Mouse (Mus musculus) heart, adult 2 months (tissue): ENCODE measurements around the gene Hemgn. TPM values are rescaled to one million over a fixed set of nuclear protein-coding genes. Genes with fewer than 3 reads are reported as not detected.
A peak's percentile ranks its signal among the peaks of the same experiment; 100 is the strongest.

Experiments
- DNase-seq, 2 experiments: peaks; one replicate each; pipeline ENCODE4 v3.0.0; 2021
- H3K27ac ChIP-seq: fragments of 200-600 bp; 2 replicates; pipeline ENCODE4 v1.8.1; 2022
- H3K27me3 ChIP-seq: fragments of 200-500 bp; 2 replicates; pipeline ENCODE4 v1.6.1; 2012; ENCODE audit warnings: mild to moderate bottlenecking, low read length, inconsistent platforms, mixed read lengths; ENCODE audit not compliant: control insufficient read depth, insufficient read depth
- H3K36me3 ChIP-seq: fragments of 200-500 bp; 2 replicates; pipeline ENCODE4 v1.6.1; 2012; ENCODE audit warnings: low read length, inconsistent platforms; ENCODE audit not compliant: control insufficient read depth, insufficient read depth
- H3K4me1 ChIP-seq: fragments of 200-500 bp; 2 replicates; pipeline ENCODE4 v1.6.1; 2011; ENCODE audit warnings: low read length; ENCODE audit not compliant: control insufficient read depth, insufficient read depth
- H3K4me3 ChIP-seq: fragments of 200-600 bp; 2 replicates; pipeline ENCODE4 v1.8.1; 2022
- H3K79me2 ChIP-seq: fragments of 200-500 bp; replicated peaks from 2 replicates; pipeline ENCODE4 v1.6.1; 2012; ENCODE audit warnings: mild to moderate bottlenecking, inconsistent platforms, low read length, moderate library complexity, mixed read lengths; ENCODE audit not compliant: control insufficient read depth, insufficient read depth
- H3K9ac ChIP-seq: fragments of 200-500 bp; 2 replicates; pipeline ENCODE4 v1.6.1; 2012; ENCODE audit warnings: low read depth, mild to moderate bottlenecking, control low read depth, inconsistent platforms, low read length, mixed read lengths
- CTCF ChIP-seq: fragments of 200-600 bp; IDR thresholded peaks from 2 replicates; pipeline ENCODE4 v1.8.1; 2022; ENCODE audit warnings: antibody characterized with exemption, mild to moderate bottlenecking, moderate library complexity
- EP300 ChIP-seq: fragments of 200-500 bp; IDR thresholded peaks from 2 replicates; pipeline ENCODE4 v1.6.1; 2011; ENCODE audit warnings: low read depth, low read length, control low read depth; ENCODE audit not compliant: insufficient read depth
- POLR2A ChIP-seq: fragments of 200-500 bp; IDR thresholded peaks from 2 replicates; pipeline ENCODE4 v1.6.1; 2011; ENCODE audit warnings: mild to moderate bottlenecking, low read depth, low read length, control low read depth; ENCODE audit not compliant: insufficient read depth
- WGBS: fragments of 180-500 bp; shearing (Covaris S2); methylation state at CpG from one replicate; pipeline ENCODE4 v1.1.7; 2018; 5-methylcytosine and 5-hydroxymethylcytosine counted together
- intact Hi-C: fragments of 180-260 bp; cut with DNase I; formaldehyde crosslinking; loops from one replicate; pipeline ENCODE4 v1.15.1; 2025
- polyA plus RNA-seq: library from polyadenylated mRNA; depleted of rRNA; stranded (reverse); fragments of >200 nt; gene quantifications from 2 replicates; pipeline ENCODE4 v1.2.3, GENCODE M21; 2012
- total RNA-seq, 2 experiments: library from RNA; stranded (reverse); gene quantifications; 2 replicates each; pipeline ENCODE4 v1.2.3; 2021

The Hemgn gene
- total and polyA plus RNA-seq, 3 experiments, result 0.06 to 0.73 (median 0.10) TPM

DNA sequence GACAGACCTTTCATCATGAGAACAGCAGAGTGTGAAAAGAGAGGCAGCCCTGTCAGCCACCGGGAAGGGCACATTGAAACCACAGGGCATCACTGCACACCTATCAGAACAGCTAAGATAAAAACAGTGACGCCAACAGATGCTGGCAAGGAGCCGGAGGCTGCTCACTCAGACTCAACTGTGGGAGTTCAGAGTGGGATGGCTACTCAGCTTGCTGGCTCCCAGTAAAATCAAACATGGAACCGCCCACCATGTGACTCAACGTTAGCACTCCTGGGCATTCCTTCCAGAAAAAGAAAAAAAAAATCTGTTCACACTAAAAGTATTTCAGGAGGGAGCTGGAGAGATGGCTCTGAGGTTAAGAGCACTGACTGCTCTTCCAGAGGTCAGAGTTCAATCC lies 52.0 kb downstream of the Hemgn start:
- TF ChIP-seq EP300 (no peak), CTCF (no peak), POLR2A (no peak)
- peak in 1 of 2 experiments; percentile 17 for DNase-seq
- H3K4me1 ChIP-seq, result no peaks in the 10 kb centered on the region
- H3K4me3 ChIP-seq, result no peak overlapping the region
- H3K27ac ChIP-seq, result no peak overlapping the region
- WGBS, result 46% methylated on average over 5 of the region's 5 CpGs
- H3K27me3 ChIP-seq, result no peaks in the 10 kb centered on the region
- H3K9ac ChIP-seq, result no peak overlapping the region
- no peaks in the 10 kb centered on the region for H3K36me3 ChIP-seq
- intact Hi-C loops, result no loop called here
- H3K79me2 ChIP-seq, result no peaks in the 10 kb centered on the region

DNA sequence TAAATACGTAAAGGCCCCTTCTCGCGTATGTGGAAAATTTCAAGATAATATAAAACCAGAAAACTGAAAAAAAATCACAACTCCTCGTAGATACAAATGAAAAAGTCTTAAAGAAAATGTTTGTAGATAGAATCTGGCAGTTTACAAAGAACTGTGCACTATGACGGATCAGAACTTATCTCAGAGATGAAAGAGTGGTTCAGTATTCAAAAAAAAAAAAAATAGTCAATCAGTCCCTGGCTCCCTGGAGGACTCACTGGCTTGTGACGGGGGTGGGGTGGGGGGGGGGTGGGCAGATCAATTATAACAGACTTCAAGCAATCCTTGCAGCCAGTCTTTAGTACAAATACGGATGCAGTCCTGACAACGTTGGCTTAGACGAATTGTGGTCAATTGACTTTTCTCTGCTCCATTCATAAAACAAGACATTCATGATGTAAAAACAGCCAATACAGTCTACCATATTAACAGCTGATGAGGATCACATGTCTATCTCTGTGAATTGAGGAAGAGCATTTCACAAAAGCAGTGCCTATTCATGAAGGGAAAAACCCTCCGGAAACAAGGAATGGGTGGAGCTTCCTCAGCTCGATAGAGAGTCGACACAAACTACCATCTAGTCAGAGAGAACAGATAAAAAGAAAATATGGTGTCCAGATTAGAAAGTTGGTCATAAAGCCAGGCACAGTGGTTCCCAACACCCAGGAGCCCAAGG lies 53.6 kb downstream of the Hemgn start:
- Histone ChIP-seq H3K36me3 (no peaks in the 10 kb centered on the region), H3K27ac (no peak overlapping the region), H3K4me3 (no peak overlapping the region), H3K9ac (no peak overlapping the region), H3K4me1 (no peaks in the 10 kb centered on the region), H3K79me2 (no peaks in the 10 kb centered on the region), H3K27me3 (0 out of 2 replicates have a peak, but pooled peaks cover 1% of the 10 kb centered on the region)
- TF ChIP-seq CTCF, result no peak
- intact Hi-C loops, result no loop called here
- WGBS, result 67% methylated on average over 12 of the region's 12 CpGs
- no peak for DNase-seq

DNA sequence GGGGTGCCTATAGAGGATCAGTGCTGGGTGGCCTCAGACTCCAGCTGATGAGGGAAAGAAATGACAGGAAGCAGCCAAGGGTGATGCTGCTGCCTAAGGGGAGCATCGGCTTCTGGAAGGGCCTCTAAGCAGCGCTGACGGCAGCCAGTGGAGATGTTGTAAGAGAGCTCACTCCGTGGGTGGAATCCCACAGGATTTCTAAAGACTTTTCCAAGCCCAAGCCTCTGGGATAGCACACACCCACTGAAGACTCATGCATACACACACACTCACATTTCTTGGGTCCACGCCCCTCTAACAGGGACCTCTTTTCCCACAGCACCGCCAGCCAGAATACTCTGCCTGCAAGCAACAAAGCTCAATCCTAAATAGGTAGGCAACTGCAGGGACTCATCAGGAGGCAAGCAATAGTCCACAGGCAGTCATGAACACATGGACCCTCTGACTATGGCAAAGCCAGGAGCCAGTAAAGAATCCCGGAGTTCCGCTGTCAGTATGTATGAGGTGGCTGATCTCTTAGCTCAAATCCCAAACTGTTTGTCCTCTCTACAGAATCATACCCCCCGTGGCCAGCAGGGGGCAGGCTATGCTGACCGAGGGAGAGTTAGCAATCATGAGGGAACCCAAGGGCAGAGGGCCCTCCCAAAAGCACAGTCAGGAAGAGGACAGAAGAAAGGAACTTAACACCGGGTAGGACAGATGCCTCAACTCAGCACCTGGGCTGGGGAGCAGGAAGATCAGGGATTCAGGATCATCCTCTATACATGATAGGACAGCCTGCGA lies 56.8 kb downstream of the Hemgn start:
- Histone ChIP-seq H3K9ac (no peak overlapping the region), H3K36me3 (no peaks in the 10 kb centered on the region), H3K4me1 (no peaks in the 10 kb centered on the region), H3K27me3 (0 out of 2 replicates have a peak, but pooled peaks cover 3% of the 10 kb centered on the region), H3K4me3 (no peak overlapping the region), H3K79me2 (no peaks in the 10 kb centered on the region), H3K27ac (no peak overlapping the region)
- intact Hi-C loops, result no loop called here
- 46% methylated on average over 12 of the region's 12 CpGs for WGBS
- DNase-seq, result peak; percentile 38 to 61
- no peak for TF ChIP-seq EP300
- no peak for TF ChIP-seq POLR2A
- TF ChIP-seq CTCF, result peak; percentile 76

DNA sequence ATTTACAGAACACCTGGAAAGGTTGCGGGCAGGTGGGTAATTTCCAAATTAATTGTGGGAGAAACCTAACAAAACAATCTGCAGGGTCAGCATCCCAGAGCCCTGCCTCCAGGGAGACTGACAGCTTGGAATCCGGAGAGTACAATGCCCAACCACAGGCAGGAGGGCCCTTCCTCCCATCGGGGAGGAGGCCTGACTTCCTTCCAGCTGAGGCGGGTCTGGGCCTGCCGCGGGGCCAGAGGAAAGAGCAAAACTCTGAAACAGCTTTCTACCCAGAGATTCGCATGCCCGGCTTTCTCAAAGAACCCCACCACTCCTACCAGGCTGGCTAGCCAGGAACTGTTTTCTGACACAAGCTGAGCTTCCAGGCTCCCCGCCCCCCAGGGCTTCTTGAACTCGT lies 60.3 kb downstream of the Hemgn start:
- peaks cover 8% of the 10 kb centered on the region for H3K27me3 ChIP-seq
- intact Hi-C loops, result no loop called here
- H3K4me3 ChIP-seq, result no peak overlapping the region
- no peak for DNase-seq
- TF ChIP-seq CTCF, result no peak
- no peak for TF ChIP-seq EP300
- no peak for TF ChIP-seq POLR2A
- no peaks in the 10 kb centered on the region for H3K4me1 ChIP-seq
- H3K79me2 ChIP-seq, result no peaks in the 10 kb centered on the region
- H3K36me3 ChIP-seq, result no peaks in the 10 kb centered on the region
- WGBS, result 22% methylated on average over 10 of the region's 10 CpGs
- no peak overlapping the region for H3K27ac ChIP-seq
- no peak overlapping the region for H3K9ac ChIP-seq

DNA sequence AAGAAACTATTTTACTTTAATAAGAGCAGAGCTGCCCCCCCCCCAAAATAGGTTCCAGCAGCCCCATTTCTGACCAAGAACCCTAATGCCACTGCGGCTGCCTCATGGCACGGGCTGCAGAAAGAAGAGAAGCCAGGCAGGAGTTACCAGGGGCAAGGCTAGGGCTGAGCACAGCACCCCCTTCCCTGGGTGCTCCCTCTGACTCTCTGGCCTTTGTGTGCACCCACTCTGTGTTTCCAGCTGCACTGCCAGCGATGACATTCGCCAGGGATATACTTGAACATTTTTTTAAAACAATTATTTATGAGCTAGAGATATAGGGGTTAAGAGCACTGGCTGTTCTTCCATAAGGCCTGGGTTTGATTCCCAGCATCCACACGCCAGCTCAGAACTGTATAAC lies 63.8 kb downstream of the Hemgn start:
- 69% methylated on average over 5 of the region's 5 CpGs for WGBS
- Histone ChIP-seq H3K79me2 (no peaks in the 10 kb centered on the region), H3K27me3 (peaks cover 26% of the 10 kb centered on the region), H3K4me1 (no peaks in the 10 kb centered on the region), H3K36me3 (no peaks in the 10 kb centered on the region), H3K4me3 (no peak overlapping the region), H3K27ac (no peak overlapping the region), H3K9ac (no peak overlapping the region)
- no peak for DNase-seq
- TF ChIP-seq EP300 (no peak), POLR2A (no peak), CTCF (no peak)
- intact Hi-C loops, result no loop called here

DNA sequence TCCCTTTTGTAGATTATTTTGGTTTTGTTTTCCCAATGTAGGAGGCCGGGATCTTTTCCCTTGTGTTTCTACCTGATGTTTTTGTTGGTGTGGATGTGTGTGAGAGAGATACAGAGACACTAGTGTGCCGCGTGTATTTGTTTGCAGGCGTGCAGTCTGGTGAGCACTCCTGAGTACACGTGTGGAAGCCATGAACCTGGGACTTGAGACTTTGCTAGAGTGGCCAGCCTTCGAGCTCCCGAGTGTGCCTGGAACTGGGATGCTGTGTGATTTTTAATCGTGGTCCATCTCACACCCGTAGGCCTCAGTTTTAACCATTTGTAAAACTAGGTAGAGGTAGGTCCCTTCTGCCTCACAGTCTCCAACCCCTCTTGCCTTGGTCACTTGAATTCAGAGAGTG lies 64.4 kb downstream of the Hemgn start:
- no peak overlapping the region for H3K9ac ChIP-seq
- TF ChIP-seq CTCF (no peak), POLR2A (no peak), EP300 (no peak)
- no peak overlapping the region for H3K4me3 ChIP-seq
- H3K4me1 ChIP-seq, result no peaks in the 10 kb centered on the region
- 43% methylated on average over 9 of the region's 9 CpGs for WGBS
- H3K27ac ChIP-seq, result no peak overlapping the region
- intact Hi-C loops, result no loop called here
- no peaks in the 10 kb centered on the region for H3K79me2 ChIP-seq
- no peak for DNase-seq
- H3K27me3 ChIP-seq, result peaks cover 31% of the 10 kb centered on the region
- no peaks in the 10 kb centered on the region for H3K36me3 ChIP-seq
